Mouse (Mus musculus) liver, embryonic 14.5 days (tissue): ENCODE results near the gene Tgfb1. TPM values are rescaled to one million over a fixed set of nuclear protein-coding genes. Genes with fewer than 3 reads are reported as not detected.

Source experiments
- ATAC-seq: fragments of 200-750 bp; cut with Nextera tagmentation; 2 replicates; pipeline ENCODE4 v1.8.0; 2017; ENCODE audit warnings: moderate number of reproducible peaks, mild to moderate bottlenecking, moderate library complexity; ENCODE audit not compliant: insufficient read depth
- DNase-seq, 3 experiments: peaks; one replicate each; pipeline ENCODE4 v3.0.0-alpha.2; 2012 to 2013; ENCODE audit warnings: low read depth in 3 of 3, low spot score in 3 of 3
- H3K27ac ChIP-seq: fragments of 300-500 bp; sonication (generic); 2 replicates; pipeline ENCODE4 v1.5.1; 2014; ENCODE audit warnings: moderate library complexity, mild to moderate bottlenecking, control low read depth, inconsistent platforms
- H3K27me3 ChIP-seq: fragments of 300-500 bp; sonication (generic); 2 replicates; pipeline ENCODE4 v1.6.1; 2014; ENCODE audit warnings: mild to moderate bottlenecking, low read length, moderate library complexity; ENCODE audit not compliant: control insufficient read depth, insufficient read depth
- H3K36me3 ChIP-seq: fragments of 300-500 bp; sonication (generic); replicated peaks from 2 replicates; pipeline ENCODE4 v1.6.1; 2014; ENCODE audit warnings: low read depth; ENCODE audit not compliant: control insufficient read depth, insufficient read depth
- H3K4me1 ChIP-seq, 2 experiments: fragments of 200-500 bp in 1 of 2; fragments of 300-500 bp in 1 of 2; sonication (generic) in 1 of 2; replicated peaks; 2 replicates each; pipeline ENCODE4 v1.6.1; 2012 to 2014; ENCODE audit warnings: antibody characterized with exemption in 1 of 2, inconsistent platforms in 1 of 2, low read length in 1 of 2; ENCODE audit not compliant: control insufficient read depth in 2 of 2, insufficient read depth in 2 of 2
- H3K4me2 ChIP-seq: fragments of 300-500 bp; sonication (generic); 2 replicates; pipeline ENCODE4 v1.6.1; 2014; ENCODE audit warnings: low read depth, mild to moderate bottlenecking, control low read depth, moderate library complexity
- H3K4me3 ChIP-seq, 2 experiments: fragments of 200-500 bp in 1 of 2; fragments of 300-500 bp in 1 of 2; sonication (generic) in 1 of 2; 2 replicates each; pipeline ENCODE4 v1.5.1; 2012 to 2014; ENCODE audit warnings: low read depth in 2 of 2, low read length in 2 of 2, mild to moderate bottlenecking in 2 of 2, control low read depth in 1 of 2, inconsistent platforms in 1 of 2, moderate library complexity in 1 of 2; ENCODE audit not compliant: insufficient read depth in 1 of 2
- H3K9ac ChIP-seq: fragments of 300-500 bp; sonication (generic); replicated peaks from 2 replicates; pipeline ENCODE4 v1.6.1; 2014; ENCODE audit warnings: mild to moderate bottlenecking, control low read depth, moderate library complexity
- H3K9me3 ChIP-seq: fragments of 300-500 bp; sonication (generic); 2 replicates; pipeline ENCODE4 v1.6.1; 2016; ENCODE audit warnings: low read length, mixed read lengths; ENCODE audit not compliant: control insufficient read depth
- CTCF ChIP-seq: IDR thresholded peaks from 2 replicates; pipeline ENCODE4 v1.5.1; 2016; ENCODE audit warnings: antibody characterized with exemption, low read depth, control low read depth
- EP300 ChIP-seq: IDR thresholded peaks from 2 replicates; pipeline ENCODE4 v1.6.1; 2016; ENCODE audit warnings: antibody characterized with exemption, low read depth
- WGBS: fragments of 180-500 bp; shearing (Covaris S2); extraction: QIAGEN DNeasy Blood & Tissue Kit; methylation state at CpG from one replicate; pipeline ENCODE4 v1.1.7; 2014; ENCODE audit not compliant: insufficient replicate concordance; 5-methylcytosine and 5-hydroxymethylcytosine counted together
- polyA plus RNA-seq, 2 experiments: library from polyadenylated mRNA; depleted of rRNA in 1 of 2; stranded (reverse) in 1 of 2; unstranded in 1 of 2; fragments of >200 nt; fragmentation: Nextera tagmentation in 1 of 2; extraction: Ambion mirVana in 1 of 2; gene quantifications; 2 replicates each; pipeline versions ENCODE4 v1.2.1 to v1.2.3; 2012 to 2014

Tgfb1 gene
- polyA plus RNA-seq, 2 experiments = 3.9 to 18.5 TPM

GRCm38 (mm10) chr7:25680514-25681258 is 6.1 kb upstream of the Tgfb1 start, which contains the start of gene B9d2:
Gene B9d2, plus strand, starts transcription at chr7:25680780.
- peak; percentile 95 for ATAC-seq
- WGBS = under 1% methylated on average over 46 of the region's 46 CpGs

GRCm38 (mm10) chr7:25681341-25682231 is 5.2 kb upstream of the Tgfb1 start:
- H3K9ac ChIP-seq = peak overlapping the region; percentile 37
- H3K4me3 ChIP-seq = peak overlapping the region; percentile 34 to 82
- H3K4me1 ChIP-seq = peaks cover 43 to 54% of the 10 kb centered on the region in 2 experiments
- TF ChIP-seq CTCF (no peak), EP300 (no peak)
- H3K27me3 ChIP-seq = no peaks in the 10 kb centered on the region
- no peak for DNase-seq
- H3K4me2 ChIP-seq = peak overlapping the region; percentile 87
- no peaks in the 10 kb centered on the region for H3K36me3 ChIP-seq
- H3K9me3 ChIP-seq = no peaks in the 10 kb centered on the region
- H3K27ac ChIP-seq = peak overlapping the region; percentile 42
- WGBS = 15% methylated on average over 15 of the region's 15 CpGs
- ATAC-seq = no peak

More at GRCm38 (mm10) chr7:25680514-25681258, 6.1 kb upstream of the Tgfb1 start, which contains the start of gene B9d2:
- Histone ChIP-seq H3K27me3 (no peaks in the 10 kb centered on the region), H3K4me1 (peaks cover 36 to 48% of the 10 kb centered on the region in 2 experiments), H3K27ac (peak within 1 kb of the TSS; percentile 89), H3K9me3 (no peaks in the 10 kb centered on the region), H3K4me2 (peak within 1 kb of the TSS; percentile 87), H3K9ac (peak within 1 kb of the TSS; percentile 77), H3K36me3 (no peaks in the 10 kb centered on the region), H3K4me3 (peak within 1 kb of the TSS; percentile 82 to 89)
- peak; percentile 96 to 97 (median 96) for DNase-seq
- TF ChIP-seq CTCF (no peak; the same call in 1 of the 2 replicates), EP300 (peak; percentile 73)

- peak overlapping the region; percentile 48 for H3K4me2 ChIP-seq
- 6% methylated on average over 7 of the region's 7 CpGs for WGBS
- H3K4me3 ChIP-seq = no peak overlapping the region
- H3K9ac ChIP-seq = peak overlapping the region; percentile 12
- H3K36me3 ChIP-seq = no peaks in the 10 kb centered on the region
- TF ChIP-seq CTCF (no peak), EP300 (peak; percentile 54)
- peak overlapping the region; percentile 68 for H3K27ac ChIP-seq
- peaks cover 43 to 54% of the 10 kb centered on the region in 2 experiments for H3K4me1 ChIP-seq
- no peak for DNase-seq
- no peak for ATAC-seq
- no peaks in the 10 kb centered on the region for H3K27me3 ChIP-seq
- no peaks in the 10 kb centered on the region for H3K9me3 ChIP-seq
Observed at GRCm38 (mm10) chr7:25683474-25684180, 3.2 kb upstream of the Tgfb1 start.

GRCm38 (mm10) chr7:25684659-25685058 is 2.1 kb upstream of the Tgfb1 start:
- Histone ChIP-seq H3K36me3 (no peaks in the 10 kb centered on the region), H3K9ac (no peak overlapping the region), H3K4me1 (peaks cover 48 to 51% of the 10 kb centered on the region in 2 experiments), H3K27me3 (no peaks in the 10 kb centered on the region), H3K9me3 (no peaks in the 10 kb centered on the region), H3K4me3 (no peak overlapping the region), H3K27ac (no peak overlapping the region; the same call in 1 of the 2 replicates), H3K4me2 (no peak overlapping the region)
- DNase-seq (no peak), ATAC-seq (no peak)
- TF ChIP-seq EP300 = no peak
- TF ChIP-seq CTCF = no peak
- WGBS = 83% methylated on average over 6 of the region's 6 CpGs
